Mouse (Mus musculus) ES-Bruce4 (cell line): Measurements from ENCODE around the gene Olfr1299.

ENCODE experiments used
- CTCF ChIP-seq: IDR thresholded peaks from one replicate; pipeline ENCODE4 v1.8.1; 2011; ENCODE audit warnings: low read depth, low read length
- EP300 ChIP-seq: IDR thresholded peaks from 2 replicates; pipeline ENCODE4 v1.6.1; 2011; ENCODE audit warnings: low read depth, low read length; ENCODE audit not compliant: insufficient read depth
- POLR2A ChIP-seq: IDR thresholded peaks from one replicate; pipeline ENCODE4 v1.8.1; 2011; ENCODE audit warnings: low read length; ENCODE audit not compliant: insufficient read depth

DNA sequence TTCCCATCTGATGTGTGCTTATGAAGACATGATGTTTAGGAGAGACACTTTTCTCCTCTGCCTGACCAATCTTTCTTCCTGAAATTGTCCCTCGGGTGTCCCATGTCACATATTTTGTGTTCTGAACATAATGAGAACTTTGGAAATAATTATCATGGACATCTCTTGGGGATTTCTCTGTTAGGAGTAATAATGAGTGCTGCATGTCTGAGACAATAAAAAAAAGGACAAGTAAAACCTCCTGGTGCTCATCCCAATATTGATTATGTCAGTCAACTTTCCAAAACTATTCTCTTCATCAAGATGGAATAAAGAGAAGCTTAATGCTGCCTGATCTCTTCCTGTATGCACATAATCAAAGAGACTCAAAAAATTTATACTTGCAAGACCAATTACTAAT is 34.8 kb upstream of the Olfr1299 start, which contains the start of gene Olfr1297:
- TF ChIP-seq EP300, result no peak
- no peak for TF ChIP-seq CTCF
- no peak for TF ChIP-seq POLR2A
